Mouse (Mus musculus) cortical plate, adult 2 months (tissue): ENCODE measurements around the gene Coq10b.

Source experiments
- CTCF ChIP-seq: fragments of 200-500 bp; IDR thresholded peaks from 2 replicates; pipeline ENCODE4 v1.5.1; 2011; ENCODE audit warnings: mild to moderate bottlenecking, control low read depth, low read length; ENCODE audit not compliant: insufficient read depth; ENCODE audit errors: extremely low read depth
- POLR2A ChIP-seq: fragments of 200-500 bp; IDR thresholded peaks from 2 replicates; pipeline ENCODE4 v1.6.1; 2011; ENCODE audit warnings: mild to moderate bottlenecking, low read length, control low read depth; ENCODE audit not compliant: insufficient read depth; ENCODE audit errors: extremely low read depth

GRCm38 (mm10) chr1:55085781-55086366 lies 33.3 kb downstream of the Coq10b start:
- TF ChIP-seq CTCF, result no peak
- TF ChIP-seq POLR2A, result no peak
